Mouse (Mus musculus): Measurements from ENCODE around the gene Togaram2.

DNA sequence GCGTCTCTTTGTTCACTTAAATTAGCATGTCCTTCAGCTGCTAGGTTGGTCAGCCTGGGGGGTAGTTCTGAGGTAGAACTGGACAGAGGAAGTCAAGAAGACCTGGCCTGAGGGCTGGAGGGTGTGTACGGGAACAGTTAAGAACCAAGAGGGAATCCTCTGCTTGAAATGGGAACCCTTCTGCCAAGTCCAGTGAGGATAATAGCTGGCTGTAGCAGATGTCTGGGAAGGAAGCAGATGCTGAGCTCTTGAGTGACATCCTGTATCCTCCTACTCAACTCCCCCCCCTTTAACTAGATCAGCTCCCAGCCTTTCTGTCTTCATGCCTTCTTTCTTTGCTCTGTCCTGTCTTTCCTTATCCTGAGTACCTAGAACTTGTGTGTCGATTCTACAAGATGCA, 42.0 kb downstream of the Togaram2 start:
- TF ChIP-seq CTCF (IDR thresholded peaks at IDR 0.05; ENCODE audit: low read depth, low read length) (no peak), POLR2A (IDR thresholded peaks at IDR 0.05; ENCODE audit: extremely low read depth, insufficient read depth, low read length) (no peak)
